Mouse (Mus musculus) liver, postnatal 0 days (tissue): ENCODE measurements around the gene Adar. TPM values are rescaled to one million over a fixed set of nuclear protein-coding genes. Genes with fewer than 3 reads are reported as not detected.

ENCODE experiments used
- ATAC-seq: fragments of 200-750 bp; cut with Nextera tagmentation; 2 replicates; pipeline ENCODE4 v1.8.0; 2017; ENCODE audit warnings: mild to moderate bottlenecking, moderate library complexity
- DNase-seq: peaks from one replicate; pipeline ENCODE4 v3.0.0-alpha.2; 2016
- H3K27ac ChIP-seq: fragments of 300-500 bp; sonication (generic); 2 replicates; pipeline ENCODE4 v1.5.1; 2014; ENCODE audit warnings: antibody characterized with exemption, moderate library complexity, mild to moderate bottlenecking, low read depth
- H3K27me3 ChIP-seq: fragments of 300-500 bp; sonication (generic); 2 replicates; pipeline ENCODE4 v1.6.1; 2014; ENCODE audit warnings: low read length, control low read depth, mixed read lengths; ENCODE audit not compliant: insufficient read depth
- H3K36me3 ChIP-seq: fragments of 300-500 bp; sonication (generic); replicated peaks from 2 replicates; pipeline ENCODE4 v1.6.1; 2014; ENCODE audit warnings: mild to moderate bottlenecking, control low read depth, low read length, moderate library complexity, mixed read lengths; ENCODE audit not compliant: insufficient read depth
- H3K4me1 ChIP-seq: fragments of 300-500 bp; sonication (generic); 2 replicates; pipeline ENCODE4 v1.6.1; 2014; ENCODE audit warnings: antibody characterized with exemption, mild to moderate bottlenecking, control low read depth; ENCODE audit not compliant: insufficient read depth
- H3K4me2 ChIP-seq: fragments of 300-500 bp; sonication (generic); 2 replicates; pipeline ENCODE4 v1.6.1; 2014; ENCODE audit warnings: low read depth, mild to moderate bottlenecking, low read length, moderate library complexity, mixed read lengths
- H3K4me3 ChIP-seq: fragments of 300-500 bp; sonication (generic); 2 replicates; pipeline ENCODE4 v1.5.1; 2014; ENCODE audit warnings: low read depth, low read length
- H3K9ac ChIP-seq: fragments of 300-500 bp; sonication (generic); replicated peaks from 2 replicates; pipeline ENCODE4 v1.6.1; 2014; ENCODE audit warnings: mild to moderate bottlenecking, moderate library complexity
- H3K9me3 ChIP-seq: fragments of 300-500 bp; sonication (generic); 2 replicates; pipeline ENCODE4 v1.6.1; 2016; ENCODE audit warnings: mild to moderate bottlenecking, control low read depth, low read length, mixed read lengths
- CTCF ChIP-seq: sonication (generic); IDR thresholded peaks from 2 replicates; pipeline ENCODE4 v1.5.1; 2016; ENCODE audit warnings: antibody characterized with exemption, low read depth
- EP300 ChIP-seq: IDR thresholded peaks from 2 replicates; pipeline ENCODE4 v1.6.1; 2016; ENCODE audit warnings: antibody characterized with exemption, low read depth, mild to moderate bottlenecking
- WGBS: fragments of 180-500 bp; shearing (Covaris S2); extraction: QIAGEN DNeasy Blood & Tissue Kit; methylation state at CpG from one replicate; pipeline ENCODE4 v1.1.7; 2014; ENCODE audit not compliant: insufficient replicate concordance; 5-methylcytosine and 5-hydroxymethylcytosine counted together
- polyA plus RNA-seq: library from polyadenylated mRNA; unstranded; fragments of >200 nt; fragmentation: Nextera tagmentation; extraction: Ambion mirVana; gene quantifications from 2 replicates; pipeline ENCODE4 v1.2.1, GENCODE M21; 2015

Adar gene
- polyA plus RNA-seq, 1 experiment from 2014 or later: 5.3 TPM

DNA sequence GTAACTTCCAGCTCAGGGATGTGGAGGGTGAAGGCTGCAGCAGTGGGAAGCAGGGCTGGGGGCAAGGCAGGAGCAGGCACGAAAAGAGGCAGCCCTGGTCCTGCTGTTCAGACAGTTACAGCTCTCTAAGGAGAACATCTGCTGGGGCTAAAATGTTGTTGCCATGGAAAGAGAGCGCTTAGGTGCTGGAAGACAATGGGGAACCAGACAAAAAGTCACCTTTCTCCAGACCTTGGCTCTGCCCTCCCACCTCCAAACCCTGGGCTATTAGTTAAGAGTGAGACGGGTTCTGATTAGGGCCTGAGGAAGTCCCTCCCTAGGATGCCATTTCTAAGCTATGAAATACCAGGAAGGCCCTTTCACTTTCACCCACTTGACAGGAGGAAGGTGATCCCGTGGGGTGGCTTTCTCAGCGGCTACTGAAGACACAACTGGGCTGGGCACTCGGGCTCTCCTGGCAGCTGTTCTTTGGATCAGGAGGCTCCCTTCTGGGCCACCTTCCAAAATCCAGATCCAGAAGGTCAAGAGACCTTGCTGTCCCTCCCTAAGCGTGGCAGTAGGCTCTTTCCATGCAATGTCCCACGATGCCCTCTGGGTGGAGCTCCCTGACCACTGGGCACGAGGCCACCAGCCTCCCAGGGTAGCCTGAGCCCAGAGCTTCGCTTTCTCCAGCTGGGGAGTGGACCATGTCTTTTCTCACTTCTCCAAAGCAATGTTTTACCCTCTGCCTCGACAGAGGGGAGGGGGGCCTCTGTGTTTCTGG is 70.3 kb downstream of the Adar start:
- H3K9ac ChIP-seq: 0 out of 2 replicates have a peak overlapping the region, but pooled peaks have one; percentile 16
- H3K4me3 ChIP-seq: no peak overlapping the region
- H3K27ac ChIP-seq: no peak overlapping the region
- peaks cover 34% of the 10 kb centered on the region for H3K36me3 ChIP-seq
- H3K4me2 ChIP-seq: peak overlapping the region; percentile 42
- ATAC-seq: peak; percentile 84
- no peak for TF ChIP-seq EP300
- TF ChIP-seq CTCF: peak; percentile 95
- no peaks in the 10 kb centered on the region for H3K9me3 ChIP-seq
- WGBS: 15% methylated on average over 11 of the region's 11 CpGs
- peak; percentile 82 for DNase-seq
- peaks cover 2% of the 10 kb centered on the region; the same call in 1 of the 2 replicates for H3K4me1 ChIP-seq
- H3K27me3 ChIP-seq: no peaks in the 10 kb centered on the region

DNA sequence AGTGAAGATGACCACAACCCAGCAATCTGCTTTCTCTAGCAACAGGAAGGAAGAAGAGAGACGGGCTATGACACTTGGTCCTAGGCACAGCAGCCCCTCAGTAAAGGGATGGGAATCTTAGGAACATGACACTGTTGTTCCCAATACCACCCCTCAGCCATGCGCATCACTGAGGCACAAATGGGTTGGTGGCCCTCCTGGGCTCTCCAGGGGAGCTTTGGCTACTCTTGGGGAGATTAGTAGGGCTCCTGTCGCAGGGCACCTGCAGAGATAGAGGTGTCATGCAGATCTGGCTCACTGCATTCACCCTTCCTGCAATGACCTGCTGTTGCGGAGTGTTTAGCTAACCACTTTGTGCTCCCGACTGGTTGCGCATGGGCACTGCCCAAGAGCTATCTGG is 71.5 kb downstream of the Adar start:
- peaks cover 23% of the 10 kb centered on the region for H3K36me3 ChIP-seq
- no peaks in the 10 kb centered on the region for H3K27me3 ChIP-seq
- ATAC-seq: no peak
- H3K4me1 ChIP-seq: peaks cover 2% of the 10 kb centered on the region; the same call in 1 of the 2 replicates
- no peaks in the 10 kb centered on the region for H3K9me3 ChIP-seq
- no peak for TF ChIP-seq EP300
- no peak for TF ChIP-seq CTCF
- no peak overlapping the region for H3K9ac ChIP-seq
- no peak for DNase-seq
- H3K27ac ChIP-seq: no peak overlapping the region
- no peak overlapping the region for H3K4me2 ChIP-seq
- no peak overlapping the region for H3K4me3 ChIP-seq
- 78% methylated on average over 6 of the region's 6 CpGs for WGBS

DNA sequence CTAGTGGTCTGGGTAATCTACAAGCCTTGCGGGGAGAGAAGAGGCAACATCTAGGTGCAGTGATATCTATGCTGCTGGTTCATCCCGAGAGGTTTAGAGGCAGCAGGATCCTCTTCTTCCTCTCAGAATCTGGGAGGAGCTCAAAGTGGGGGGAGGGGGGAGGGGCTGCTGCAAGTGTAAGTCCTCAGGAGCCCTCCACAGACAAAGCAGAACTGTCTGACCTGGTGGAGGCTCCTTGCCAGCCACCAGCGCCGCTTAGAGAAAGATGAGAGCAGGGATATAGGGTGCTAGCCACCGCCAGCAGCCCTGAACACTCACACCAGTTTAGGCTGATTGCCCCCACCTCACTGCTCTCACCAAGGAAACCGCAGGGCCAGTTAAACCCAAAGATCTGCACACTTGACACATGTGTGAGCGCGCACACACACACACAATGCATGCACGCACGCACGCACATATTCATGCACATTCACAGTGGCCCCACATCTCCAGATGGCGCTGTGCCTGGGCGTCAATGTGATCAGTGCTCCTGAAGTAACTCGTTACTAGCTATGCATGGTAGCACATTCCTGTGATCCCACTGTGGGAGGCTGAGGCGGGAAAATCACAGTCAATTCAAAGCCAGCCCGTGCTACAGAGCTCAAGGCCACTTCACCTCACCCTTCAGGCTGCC is 74.0 kb downstream of the Adar start:
- 71% methylated on average over 16 of the region's 16 CpGs for WGBS
- Histone ChIP-seq H3K27ac (no peak overlapping the region), H3K27me3 (no peaks in the 10 kb centered on the region), H3K4me1 (peaks cover 2% of the 10 kb centered on the region; the same call in 1 of the 2 replicates), H3K9ac (no peak overlapping the region), H3K4me3 (no peak overlapping the region), H3K4me2 (no peak overlapping the region), H3K36me3 (0 out of 2 replicates have a peak, but pooled peaks cover under 1% of the 10 kb centered on the region), H3K9me3 (no peaks in the 10 kb centered on the region)
- ATAC-seq (no peak), DNase-seq (no peak)
- TF ChIP-seq CTCF (0 out of 2 replicates have a peak, but pooled peaks have one; percentile 15), EP300 (no peak)

DNA sequence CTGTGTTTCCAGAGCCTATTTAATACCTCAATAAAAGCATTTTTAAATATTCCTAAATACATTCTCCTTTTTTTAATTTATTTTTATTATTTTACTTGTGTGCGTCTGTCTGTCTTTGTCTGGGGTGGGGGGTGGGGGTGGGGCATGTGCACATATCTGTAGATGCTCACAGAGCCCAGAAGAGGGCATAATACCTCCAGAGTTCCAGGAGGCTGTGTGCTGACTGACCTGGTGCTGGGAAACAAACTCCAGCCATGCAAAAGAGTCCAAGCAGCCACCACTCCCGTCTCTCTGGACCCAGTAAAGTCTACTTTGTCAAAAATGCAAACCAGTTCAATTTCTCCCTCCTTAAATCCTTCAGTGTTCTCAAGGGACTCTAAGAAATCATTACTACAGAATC is 79.8 kb downstream of the Adar start:
- H3K4me2 ChIP-seq: no peak overlapping the region
- no peaks in the 10 kb centered on the region for H3K27me3 ChIP-seq
- H3K4me1 ChIP-seq: no peaks in the 10 kb centered on the region; the same call in 1 of the 2 replicates
- TF ChIP-seq EP300 (no peak), CTCF (0 out of 2 replicates have a peak, but pooled peaks have one; percentile 20)
- H3K9ac ChIP-seq: no peak overlapping the region
- no peaks in the 10 kb centered on the region for H3K36me3 ChIP-seq
- WGBS: 64% methylated on average over 2 of the region's 2 CpGs
- H3K9me3 ChIP-seq: no peaks in the 10 kb centered on the region
- no peak overlapping the region for H3K4me3 ChIP-seq
- H3K27ac ChIP-seq: no peak overlapping the region
- DNase-seq (no peak), ATAC-seq (no peak)

DNA sequence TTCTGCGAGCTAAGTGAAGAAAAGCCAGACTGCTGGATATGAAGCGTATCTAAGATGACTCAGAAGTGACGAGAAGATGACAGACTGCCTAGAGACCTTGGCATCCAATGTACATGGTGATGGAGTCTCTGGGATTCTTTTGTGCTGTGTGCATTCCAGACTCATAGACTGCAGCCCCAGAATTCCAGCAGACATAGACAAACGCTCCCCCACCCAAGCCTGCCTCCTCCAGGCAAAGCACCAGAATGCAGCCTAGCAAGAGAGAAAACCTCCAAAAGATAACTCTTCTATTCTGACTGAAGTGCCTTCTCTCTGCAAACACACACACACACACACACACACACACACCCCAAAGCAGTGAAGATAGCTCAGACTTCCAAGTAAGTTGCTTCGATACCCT is 80.9 kb downstream of the Adar start:
- DNase-seq (no peak), ATAC-seq (no peak; the same call in 1 of the 2 replicates)
- Histone ChIP-seq H3K9me3 (no peaks in the 10 kb centered on the region), H3K4me2 (no peak overlapping the region), H3K27ac (peak overlapping the region; percentile 48; the same call in 1 of the 2 replicates), H3K4me3 (no peak overlapping the region), H3K9ac (no peak overlapping the region), H3K27me3 (no peaks in the 10 kb centered on the region), H3K4me1 (no peaks in the 10 kb centered on the region; the same call in 1 of the 2 replicates), H3K36me3 (no peaks in the 10 kb centered on the region)
- 58% methylated on average over 5 of the region's 5 CpGs for WGBS
- TF ChIP-seq CTCF (peak; percentile 26), EP300 (no peak)

DNA sequence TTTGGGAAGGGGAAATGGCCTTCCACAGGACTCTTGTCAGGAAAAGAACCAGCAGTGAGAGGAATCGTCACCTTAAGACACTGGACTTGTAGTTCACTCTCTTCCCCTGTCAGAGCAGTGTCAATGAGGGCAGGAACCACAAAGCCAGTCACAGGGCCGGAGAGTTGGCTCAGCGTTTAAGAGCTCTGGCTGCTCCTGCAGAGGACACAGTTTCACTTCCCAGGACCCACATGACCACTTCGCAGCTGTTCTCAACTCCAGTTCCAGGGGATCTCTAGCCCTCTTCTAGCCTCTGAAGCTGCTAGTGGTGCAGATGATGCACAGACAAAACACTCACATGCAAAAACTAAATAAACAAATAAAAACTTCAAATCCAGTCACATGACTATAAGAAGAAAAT is 81.5 kb downstream of the Adar start:
- DNase-seq (peak; percentile 35), ATAC-seq (peak; percentile 47)
- Histone ChIP-seq H3K4me3 (no peak overlapping the region), H3K36me3 (no peaks in the 10 kb centered on the region), H3K27ac (peak overlapping the region; percentile 48; the same call in 1 of the 2 replicates), H3K27me3 (no peaks in the 10 kb centered on the region), H3K4me2 (no peak overlapping the region), H3K4me1 (no peaks in the 10 kb centered on the region; the same call in 1 of the 2 replicates), H3K9ac (no peak overlapping the region), H3K9me3 (no peaks in the 10 kb centered on the region)
- 20% methylated on average over 4 of the region's 4 CpGs for WGBS
- TF ChIP-seq CTCF: no peak
- no peak for TF ChIP-seq EP300
